Mouse (Mus musculus): ENCODE measurements around the gene Nmb.

Nmb gene

DNA sequence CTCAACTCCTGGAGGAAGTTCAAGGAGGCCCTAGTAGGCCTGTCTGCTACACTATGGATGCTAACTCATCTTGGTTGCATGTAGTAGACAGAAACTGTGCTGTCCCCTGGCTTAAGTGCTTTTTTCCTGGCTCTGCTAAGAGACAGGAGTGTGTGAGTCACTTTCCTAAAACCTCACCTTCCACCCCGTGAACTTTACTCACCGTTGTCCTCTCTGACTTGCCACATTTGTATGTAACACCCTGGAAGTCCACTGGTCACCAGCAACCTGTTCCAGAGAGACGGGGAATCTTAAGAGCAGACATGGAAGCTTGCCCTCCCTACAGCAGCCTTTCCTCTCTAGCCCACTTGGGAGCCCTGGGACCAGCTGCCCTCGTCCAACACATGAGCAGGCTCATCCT is 7.2 kb downstream of the Nmb start:
- no peak for DNase-seq (ENCODE audit: low spot score in 2 of 2)

DNA sequence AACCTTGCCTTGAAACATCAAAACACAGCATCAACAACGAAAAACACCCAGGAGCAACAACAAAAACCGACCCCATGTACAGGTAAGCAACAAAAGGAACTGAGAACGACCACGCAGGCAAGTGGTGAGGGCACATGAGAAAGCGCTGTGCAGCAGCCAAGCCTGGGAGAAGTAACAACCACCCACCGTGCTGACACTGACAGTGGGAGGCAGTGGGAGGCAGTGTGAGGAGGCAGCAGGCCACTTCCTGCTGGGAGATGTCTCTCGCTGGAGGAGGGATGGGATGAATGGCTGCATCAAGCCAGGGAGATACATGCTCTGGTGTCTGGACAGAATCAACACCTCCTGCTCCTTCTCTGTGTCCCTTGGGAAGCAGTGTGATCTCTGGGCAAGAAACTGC is 7.7 kb downstream of the Nmb start:
- DNase-seq (ENCODE audit: low spot score in 2 of 2): no peak

DNA sequence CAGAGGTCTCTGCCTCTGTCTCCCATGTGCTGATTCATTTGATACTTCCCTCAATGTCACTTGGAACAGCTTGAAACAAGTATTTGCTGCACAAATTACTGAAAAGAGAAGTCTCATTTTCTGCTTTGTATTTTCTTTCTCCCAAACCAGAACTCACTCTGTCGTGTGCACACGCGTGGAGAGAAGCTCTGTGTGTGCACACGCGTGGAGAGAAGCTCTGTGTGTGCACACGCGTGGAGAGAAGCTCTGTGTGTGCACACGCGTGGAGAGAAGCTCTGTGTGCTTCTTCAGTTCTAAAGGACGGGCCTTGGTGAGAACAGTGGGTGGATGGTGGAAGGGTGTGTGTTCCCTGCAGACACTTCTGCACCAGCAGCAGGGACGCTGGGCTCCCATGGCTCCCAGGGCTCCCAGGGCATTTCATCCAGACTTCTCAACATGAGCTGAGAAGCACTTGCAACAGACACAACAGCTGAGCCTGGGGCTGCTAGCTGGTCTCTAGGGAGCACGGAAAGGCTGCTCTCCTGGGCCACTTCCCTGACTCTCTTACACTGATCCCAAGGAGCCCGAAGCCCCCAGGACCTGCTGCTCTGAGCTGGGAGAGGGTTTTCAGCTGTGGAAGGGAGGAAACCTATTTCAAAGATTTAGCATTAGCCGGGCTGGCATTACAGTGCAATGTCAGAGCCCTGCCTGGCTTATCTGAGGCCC is 9.9 kb downstream of the Nmb start:
- no peak for DNase-seq (ENCODE audit: low spot score in 2 of 2)

DNA sequence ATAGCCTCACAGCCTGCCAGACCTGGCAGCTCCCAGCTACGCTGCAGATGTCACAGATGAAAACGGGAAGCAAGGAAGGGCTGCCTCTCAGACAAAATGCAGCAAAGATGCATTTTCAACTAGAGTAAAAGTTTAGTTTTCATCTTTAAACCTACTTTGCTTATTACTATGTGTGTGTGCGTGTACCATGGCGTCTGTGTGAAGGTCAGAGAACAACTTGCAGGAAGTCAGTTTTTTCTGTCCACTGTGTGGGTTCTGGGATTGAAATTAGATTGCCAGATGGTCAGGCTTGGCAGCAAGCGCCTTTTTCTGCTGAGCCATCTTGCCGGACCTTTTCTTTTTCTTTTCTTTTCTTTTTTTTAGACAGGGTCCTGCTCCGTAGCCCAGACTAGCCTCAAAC is 10.7 kb downstream of the Nmb start:
- DNase-seq (ENCODE audit: low spot score in 2 of 2): no peak

DNA sequence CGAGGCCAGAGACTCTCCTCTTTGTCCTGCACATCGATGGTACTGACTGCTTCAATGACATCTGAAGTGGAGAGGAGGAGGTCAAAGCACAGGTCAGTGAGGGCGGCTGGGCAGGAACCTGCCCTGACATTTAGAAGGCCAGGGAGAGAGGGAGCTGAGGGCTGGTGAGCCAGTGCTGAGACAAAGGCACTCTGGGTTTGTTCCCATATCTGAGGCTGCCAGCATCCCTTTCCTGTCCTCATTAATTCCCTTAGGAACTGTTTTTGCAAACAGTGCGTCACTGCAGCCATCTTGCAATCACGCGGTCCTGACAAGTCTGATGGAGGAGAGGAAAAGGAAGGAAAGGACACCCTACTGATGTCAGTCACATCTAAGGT is 11.1 kb downstream of the Nmb start:
- DNase-seq (ENCODE audit: low spot score in 2 of 2): no peak

DNA sequence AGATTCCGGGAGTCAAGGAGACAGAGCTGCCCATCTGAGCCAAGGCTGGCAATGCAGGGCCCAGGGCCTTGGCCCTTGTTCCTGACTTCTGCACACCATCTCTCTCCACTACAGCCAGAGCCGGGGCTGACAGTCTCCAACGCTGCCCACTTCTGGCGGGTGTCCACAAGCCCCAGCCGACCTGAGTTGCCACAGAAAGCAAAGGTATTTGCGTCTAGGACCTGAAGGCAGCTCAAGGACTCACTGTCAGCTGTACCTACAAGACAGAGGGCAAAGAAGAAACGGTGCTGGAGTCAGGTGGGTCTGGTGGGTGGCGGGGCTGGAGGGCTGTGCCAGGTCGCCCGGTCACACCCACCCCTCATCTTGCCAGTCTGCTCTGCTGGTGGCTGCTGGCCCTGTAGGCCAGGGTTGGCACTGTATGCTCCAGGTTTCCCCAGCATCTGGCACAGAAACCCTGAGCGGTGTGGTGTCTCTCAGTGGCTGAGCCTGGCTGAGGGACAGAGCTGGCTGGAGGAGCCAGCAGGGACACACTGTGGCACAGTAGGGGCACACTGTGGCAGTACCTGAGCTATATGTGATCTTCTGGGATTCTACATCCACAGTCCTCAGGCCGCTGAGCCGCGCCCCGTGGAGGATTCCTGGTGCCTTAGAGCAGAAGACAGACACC is 11.7 kb downstream of the Nmb start:
- no peak for DNase-seq (ENCODE audit: low spot score in 2 of 2)

DNA sequence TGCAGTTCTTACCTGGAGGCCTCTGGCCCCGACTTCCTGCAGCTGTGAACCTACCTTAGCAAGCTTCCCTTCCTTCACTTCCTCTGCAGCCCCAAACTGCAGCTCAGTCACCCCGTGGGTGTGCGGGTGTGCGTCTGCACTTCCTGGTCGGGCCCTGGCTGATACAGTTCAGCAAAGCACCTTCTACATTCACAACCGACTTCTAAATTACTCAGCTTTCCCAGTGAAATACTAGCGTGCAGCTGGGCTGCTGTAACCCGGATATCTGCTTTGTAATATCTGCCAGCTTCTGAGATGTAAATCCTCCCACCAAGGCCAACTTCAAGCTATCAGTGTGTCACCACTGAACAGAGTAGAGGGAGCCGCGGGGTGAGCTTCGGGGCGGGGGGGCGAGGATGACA is 15.0 kb downstream of the Nmb start:
- DNase-seq (ENCODE audit: low spot score in 2 of 2): no peak

DNA sequence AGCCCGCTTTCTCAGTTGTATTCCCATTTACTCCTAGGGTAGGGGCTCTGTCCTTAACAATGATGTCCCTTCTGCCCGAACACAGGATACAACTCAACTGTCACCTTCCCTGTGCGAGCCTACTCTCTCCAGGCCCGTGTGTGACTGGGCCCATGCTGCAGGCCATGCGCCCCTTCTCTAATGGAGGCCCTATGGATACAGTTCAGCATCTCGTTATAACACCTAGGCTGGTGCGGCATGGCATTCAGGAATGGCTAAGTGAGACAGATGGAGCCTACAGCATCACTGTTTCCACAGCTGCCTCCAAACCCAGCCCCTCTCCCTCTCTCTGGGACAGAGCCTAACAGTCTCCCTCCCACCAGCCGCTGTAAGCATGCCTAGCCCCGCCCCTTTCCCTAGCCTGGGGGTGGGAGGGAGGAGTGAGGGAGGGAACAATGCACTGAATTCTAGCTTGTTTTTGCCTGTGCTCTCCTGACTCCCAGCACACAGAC is 15.8 kb downstream of the Nmb start:
- DNase-seq (ENCODE audit: low spot score in 2 of 2): peak in 1 of 2 experiments; percentile 27

DNA sequence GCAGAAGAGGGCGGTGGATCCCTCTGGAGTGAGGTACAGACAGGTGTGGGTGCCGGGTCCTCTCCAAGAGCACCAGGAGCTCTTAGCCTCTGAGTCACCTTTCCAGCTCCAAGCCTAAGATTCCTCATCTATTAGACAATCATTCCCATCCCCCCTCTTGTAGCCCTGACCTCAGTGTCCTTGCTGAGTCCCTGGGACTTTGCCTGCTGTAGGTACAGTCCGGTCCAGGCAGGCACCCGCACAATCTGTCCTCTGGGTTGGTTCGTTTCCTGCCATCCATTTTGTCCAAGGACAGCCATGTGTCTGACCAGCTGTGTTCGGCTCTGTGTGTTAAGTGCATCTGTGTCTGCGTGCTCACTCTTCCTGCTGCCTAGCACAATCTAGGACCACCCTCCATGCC is 16.3 kb downstream of the Nmb start:
- no peak for DNase-seq (ENCODE audit: low spot score in 2 of 2)

DNA sequence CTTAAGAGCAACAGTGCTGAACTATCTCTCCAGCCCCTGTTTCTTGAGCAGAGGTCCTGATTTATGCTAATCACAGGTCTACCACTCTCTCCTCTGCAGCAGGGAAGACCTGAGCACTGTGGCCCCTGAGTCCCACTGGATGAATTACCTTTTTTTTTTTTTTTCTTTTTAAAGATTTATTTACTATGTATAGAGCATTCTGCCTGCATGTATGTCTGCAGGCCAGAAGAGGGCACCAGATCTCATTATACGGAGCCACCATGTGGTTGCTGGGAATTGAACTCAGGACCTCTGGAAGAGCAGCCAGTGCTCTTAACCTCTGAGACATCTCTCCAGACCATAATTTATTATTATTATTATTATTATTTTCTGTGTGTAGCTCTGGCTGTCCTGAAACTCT is 19.2 kb downstream of the Nmb start:
- no peak for DNase-seq (ENCODE audit: low spot score in 2 of 2)

DNA sequence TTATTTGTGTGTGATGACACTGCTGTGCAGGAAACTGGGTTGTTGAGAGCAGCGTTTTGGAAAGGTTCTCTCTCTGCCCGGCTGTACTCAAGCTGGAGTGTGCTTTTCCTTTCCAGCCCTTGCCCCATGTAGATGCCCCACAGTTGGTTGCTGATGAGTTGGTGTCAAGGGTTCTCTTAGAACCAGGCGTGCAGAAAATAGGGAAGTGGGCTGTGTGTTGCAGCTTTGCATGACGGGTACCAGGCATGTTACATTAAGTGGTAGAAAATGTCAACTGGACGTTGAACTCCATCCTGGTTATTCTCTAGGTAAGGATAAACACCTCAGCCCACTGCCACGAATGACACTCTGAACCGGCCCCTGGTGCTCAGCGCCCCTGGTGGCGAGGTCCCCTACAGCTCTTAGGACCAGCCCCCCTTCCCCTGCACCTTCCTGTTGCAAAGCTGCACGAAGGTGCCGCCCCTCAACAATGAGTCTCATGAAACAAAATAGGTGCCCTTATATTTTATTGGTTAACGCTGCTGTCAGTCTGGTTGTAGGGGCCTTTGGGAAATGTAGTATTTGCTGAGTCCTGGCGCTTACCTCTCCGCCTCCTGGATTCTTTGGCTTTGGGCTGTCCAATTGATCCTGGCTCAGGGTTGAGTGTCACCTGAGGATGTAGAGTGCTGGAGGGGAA is 21.9 kb downstream of the Nmb start:
- DNase-seq (ENCODE audit: low spot score in 2 of 2): peak; percentile 50 to 56

DNA sequence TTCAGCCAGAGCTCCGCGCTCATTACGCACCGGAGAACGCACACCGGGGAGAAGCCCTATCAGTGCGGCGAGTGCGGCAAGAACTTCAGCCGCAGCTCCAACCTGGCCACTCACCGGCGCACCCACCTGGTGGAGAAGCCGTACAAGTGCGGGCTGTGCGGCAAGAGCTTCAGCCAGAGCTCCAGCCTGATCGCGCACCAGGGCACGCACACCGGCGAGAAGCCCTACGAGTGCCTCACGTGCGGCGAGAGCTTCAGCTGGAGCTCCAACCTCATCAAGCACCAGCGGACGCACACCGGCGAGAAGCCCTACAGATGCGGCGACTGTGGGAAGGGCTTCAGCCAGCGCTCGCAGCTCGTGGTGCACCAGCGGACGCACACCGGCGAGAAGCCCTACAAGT is 29.1 kb downstream of the Nmb start:
- no peak for DNase-seq (ENCODE audit: low spot score in 2 of 2)

DNA sequence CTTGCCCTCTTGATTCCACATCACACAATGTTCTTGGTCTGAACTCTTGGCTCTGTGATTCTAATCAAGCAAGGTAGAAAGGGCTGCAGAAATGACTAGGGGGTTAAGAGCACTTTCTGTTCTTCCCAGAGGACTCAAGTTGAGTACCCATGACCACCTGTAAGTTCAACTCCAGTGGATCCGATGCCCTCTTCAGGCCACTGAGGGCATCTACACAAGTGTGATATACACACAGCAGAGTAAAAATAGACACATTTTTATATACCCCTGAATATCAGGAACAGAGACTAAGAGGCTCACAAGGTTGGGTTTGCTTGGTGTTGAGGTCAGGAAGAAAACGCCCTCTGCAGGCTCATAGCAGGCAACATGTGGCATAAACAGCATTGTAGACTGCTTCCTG is 31.2 kb downstream of the Nmb start:
- DNase-seq (ENCODE audit: low spot score in 2 of 2): no peak

DNA sequence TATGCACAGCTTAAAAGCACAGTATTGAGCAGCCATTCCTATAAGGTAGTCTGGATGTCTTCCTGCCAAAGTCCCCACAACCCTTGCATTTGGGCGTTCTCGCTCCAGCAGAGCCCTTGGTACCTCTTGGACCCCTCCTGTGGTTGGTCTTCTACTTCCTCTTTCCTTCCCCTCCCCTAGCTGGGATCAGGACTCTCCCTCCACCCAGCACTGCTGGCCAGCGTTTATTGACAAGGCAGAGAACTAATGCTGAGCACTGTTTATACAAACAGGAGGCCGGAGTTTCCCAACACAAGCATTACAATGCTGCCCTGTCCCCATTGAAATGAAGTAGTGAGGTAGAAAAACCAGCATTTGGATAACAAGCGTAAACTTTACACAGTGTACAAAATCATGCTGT is 31.8 kb downstream of the Nmb start:
- DNase-seq (ENCODE audit: low spot score in 2 of 2): no peak

DNA sequence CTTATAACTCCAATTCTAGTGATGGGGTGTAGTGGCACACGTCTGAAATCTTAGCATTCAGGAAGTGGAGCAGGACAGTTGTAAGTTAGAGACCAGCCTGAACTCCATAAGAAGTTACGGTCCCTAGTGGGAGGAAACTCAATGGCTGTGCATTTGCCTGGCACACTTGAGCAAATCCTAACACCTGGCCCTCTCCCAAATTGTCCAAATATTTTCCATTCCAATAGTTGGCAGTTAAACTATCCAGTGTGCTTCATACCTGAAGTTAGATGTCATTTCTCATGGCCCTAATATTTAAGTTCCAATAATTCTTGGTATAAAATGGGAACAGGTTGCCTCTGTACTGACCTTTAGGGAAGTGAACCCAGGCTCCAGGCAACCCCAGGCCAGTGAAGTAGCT is 36.2 kb downstream of the Nmb start:
- DNase-seq (ENCODE audit: low spot score in 2 of 2): no peak

DNA sequence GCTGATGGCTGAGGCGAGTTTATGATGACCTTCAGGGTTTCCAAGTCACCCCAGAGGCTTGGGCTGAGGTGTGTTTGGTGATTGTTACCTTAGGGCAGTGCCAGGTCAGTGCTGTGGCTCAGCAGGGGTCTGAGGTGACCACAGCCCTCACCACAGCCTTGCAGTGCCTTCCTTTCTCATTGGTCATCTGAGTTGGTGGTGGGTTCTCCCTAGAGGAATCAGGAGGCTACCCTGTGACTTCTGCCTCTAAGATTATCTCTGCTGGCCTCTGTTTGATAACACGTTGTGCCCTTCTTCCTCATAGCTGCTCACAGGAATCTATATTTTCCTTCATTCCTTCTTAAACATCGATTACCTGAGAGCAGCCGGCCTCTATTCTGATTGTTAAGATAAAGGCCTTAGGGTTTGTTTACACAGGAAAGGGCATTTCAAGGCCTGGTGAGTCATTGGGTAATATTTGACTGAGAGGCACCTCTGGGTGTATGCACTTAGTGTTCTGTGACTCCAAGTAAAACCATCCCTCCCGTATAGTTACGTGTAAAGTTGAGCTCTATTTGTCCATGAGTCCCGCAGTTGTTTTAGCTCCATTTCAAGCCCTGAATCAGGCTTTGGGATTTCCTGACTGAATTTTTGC is 38.2 kb downstream of the Nmb start:
- DNase-seq (ENCODE audit: low spot score in 2 of 2): no peak

DNA sequence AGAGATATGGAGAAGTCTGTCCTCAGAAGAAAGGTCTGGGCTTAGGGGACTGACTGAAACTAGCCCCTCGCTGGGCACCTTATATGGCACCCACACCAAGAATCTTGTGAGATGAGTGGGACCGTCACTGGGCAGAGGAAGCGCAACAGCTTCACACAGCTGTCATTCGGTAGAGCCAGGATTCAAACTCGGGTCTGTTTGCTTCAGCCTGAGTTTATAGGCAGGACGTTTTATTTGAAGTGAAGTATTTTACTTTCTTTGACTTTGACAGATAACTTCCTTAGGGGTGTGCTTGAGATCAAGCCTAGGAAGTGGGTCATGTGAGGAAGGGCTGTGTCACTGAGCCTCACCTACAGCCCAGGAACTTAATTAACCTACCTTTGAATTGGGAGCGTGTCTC is 39.4 kb downstream of the Nmb start:
- no peak for DNase-seq (ENCODE audit: low spot score in 2 of 2)

DNA sequence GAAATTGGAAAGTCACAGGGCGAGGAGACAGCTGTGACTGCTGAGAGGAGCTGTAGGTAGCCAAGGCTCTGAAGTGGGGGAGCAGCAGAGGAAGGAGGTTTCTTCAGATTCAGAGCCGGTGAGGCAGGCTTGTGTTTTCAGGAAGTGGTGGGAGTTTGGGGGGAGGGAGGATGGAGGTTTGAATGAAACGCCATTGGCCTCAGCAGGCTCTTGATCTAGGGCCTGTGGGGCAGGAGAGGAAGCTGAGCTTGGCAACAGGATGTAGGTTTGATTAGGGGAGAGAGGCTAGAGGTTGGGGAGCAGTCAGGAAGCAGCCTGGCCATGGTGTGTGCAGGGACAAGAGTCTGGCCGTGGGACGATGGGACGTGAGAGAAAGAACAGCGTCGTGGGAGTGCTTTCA is 40.0 kb downstream of the Nmb start:
- no peak for DNase-seq (ENCODE audit: low spot score in 2 of 2)

DNA sequence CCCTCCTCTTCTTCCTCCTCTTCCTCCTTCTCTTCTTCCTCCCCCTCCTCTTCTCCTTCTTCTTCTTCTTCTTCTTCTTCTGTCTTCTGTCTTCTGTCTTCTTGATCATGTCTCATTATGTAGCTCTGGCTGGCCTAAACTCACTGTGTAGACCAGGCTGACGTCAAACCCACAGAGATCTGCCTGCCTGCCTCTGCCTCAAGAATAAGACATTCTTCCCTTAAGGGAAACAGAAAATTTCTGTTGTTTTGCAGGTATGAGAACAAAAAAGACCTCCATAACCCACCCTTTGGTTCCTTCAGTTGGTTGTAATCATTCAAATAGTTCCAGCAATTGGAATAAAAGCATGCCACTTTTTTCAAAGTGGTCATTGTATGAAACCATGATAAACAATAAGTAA is 40.7 kb downstream of the Nmb start:
- DNase-seq (ENCODE audit: low spot score in 2 of 2): no peak

DNA sequence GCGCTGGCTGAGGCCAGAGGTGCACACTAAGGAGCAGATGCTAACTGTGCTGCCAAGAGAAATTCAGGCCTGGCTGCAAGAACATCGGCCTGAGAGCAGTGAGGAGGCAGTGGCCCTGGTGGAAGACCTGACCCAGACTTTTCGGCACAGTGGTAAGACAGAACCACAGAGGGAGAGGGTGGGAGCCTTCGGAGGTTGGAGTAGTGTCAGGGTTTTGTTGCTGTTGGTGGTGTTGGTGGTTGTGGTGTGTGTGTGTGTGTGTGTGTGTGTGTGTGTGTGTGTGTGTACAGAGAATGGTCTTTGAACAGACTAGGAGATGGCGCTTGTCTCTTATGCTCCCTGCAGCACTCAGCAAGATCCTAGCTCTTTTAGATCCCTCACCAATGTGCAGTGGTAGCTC is 41.4 kb downstream of the Nmb start:
- no peak for DNase-seq (ENCODE audit: low spot score in 2 of 2)

DNA sequence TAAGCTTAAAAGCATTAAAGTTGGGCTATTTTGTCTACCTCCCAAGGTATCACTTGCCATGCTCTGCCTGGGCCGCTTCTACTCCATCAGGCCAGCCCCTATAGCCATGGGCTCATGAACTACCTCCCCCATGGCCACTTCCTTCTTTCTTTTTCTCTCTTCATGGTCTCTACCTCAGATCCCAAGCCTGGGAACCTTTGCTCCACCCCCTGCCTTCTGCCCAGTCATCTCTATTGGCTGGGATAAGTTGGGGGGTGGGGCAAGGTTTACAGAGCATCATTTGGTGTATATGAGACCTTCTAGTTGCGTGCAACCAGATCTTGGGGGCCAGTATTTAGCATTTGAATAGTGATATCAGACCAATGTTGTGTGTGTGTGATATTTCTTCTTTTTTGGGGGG is 42.4 kb downstream of the Nmb start:
- DNase-seq (ENCODE audit: low spot score in 2 of 2): no peak

DNA sequence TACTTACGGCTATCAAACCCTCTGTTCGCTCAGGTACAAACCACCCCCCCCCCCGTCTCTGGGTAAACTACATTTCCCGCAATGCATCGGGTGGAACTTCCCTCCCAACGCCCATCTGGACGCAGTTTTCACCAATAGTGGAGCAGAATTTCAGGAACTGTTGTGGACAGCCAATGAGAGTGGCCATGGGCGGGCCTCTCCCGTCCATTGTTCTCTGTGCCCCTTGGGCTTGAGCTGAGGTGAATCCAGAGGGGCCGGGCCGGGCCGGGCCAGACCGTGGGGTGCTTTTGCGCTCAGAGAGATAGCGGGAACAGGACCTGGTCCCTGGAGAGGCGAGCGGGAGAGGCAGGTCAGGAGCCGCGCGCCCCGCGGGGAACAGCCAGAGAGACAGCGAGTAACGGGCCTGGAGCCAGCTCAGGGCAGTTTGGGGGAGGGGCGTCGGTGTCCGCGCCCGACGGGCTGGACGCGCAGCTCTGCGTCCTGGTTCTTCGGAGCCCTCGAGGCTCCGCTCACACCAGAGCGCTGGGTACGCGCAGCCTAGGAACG is 44.1 kb downstream of the Nmb start, which contains the start of gene Zscan2:
Gene Zscan2, plus strand, starts transcription at position 192 of the 546 bp plus-strand sequence.
- peak; percentile 88 to 89 for DNase-seq (ENCODE audit: low spot score in 2 of 2)

Data from frontal cortex, postnatal 14 days (tissue).